Mouse (Mus musculus) G1E (cell line): Measurements from ENCODE around the gene Dlgap5.

Source experiments
- CTCF ChIP-seq: IDR thresholded peaks from 2 replicates; pipeline ENCODE4 v1.5.1; 2012; ENCODE audit warnings: low read depth, low read length, inconsistent platforms, mixed read lengths
- GATA1 ChIP-seq: IDR thresholded peaks from 2 replicates; pipeline ENCODE4 v1.6.1; 2012; ENCODE audit warnings: borderline replicate concordance, low read length, inconsistent platforms, mixed read lengths
- GATA2 ChIP-seq: IDR thresholded peaks from 2 replicates; pipeline ENCODE4 v1.6.1; 2012; ENCODE audit warnings: low read depth, low read length, inconsistent platforms, borderline replicate concordance
- POLR2AphosphoS5 ChIP-seq: IDR thresholded peaks from 2 replicates; pipeline ENCODE4 v1.6.1; 2012; ENCODE audit warnings: low read depth, low read length, inconsistent platforms; ENCODE audit not compliant: insufficient replicate concordance
- TAL1 ChIP-seq: conservative IDR thresholded peaks from 2 replicates; pipeline ENCODE4 v1.6.1; 2012; ENCODE audit warnings: low read depth, low read length, inconsistent platforms, mixed read lengths

DNA sequence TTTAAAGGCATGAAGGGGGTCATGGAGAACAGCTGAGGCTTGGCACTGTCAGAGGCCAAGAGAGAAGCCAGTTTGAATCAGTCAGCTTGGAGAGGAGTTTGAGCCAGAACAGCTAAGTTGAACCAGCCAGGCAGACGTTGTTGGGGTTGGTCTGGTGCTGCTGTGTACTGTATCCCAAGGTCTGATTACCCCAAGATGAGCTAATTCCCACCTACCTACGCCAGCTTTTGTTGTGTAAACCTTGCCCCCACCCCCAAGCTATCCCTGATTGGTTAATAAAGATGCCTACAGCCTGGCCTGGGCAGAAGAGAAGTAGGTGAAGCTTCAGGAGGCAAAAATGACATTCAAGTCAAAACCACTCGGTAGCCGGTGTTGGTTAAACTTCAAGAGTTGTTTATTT lies 4.3 kb upstream of the Dlgap5 start:
- TF ChIP-seq CTCF (no peak), GATA1 (no peak), GATA2 (no peak), POLR2AphosphoS5 (no peak), TAL1 (no peak)
